Mouse (Mus musculus) gastrocnemius, adult 8-10 months (tissue): ENCODE data around the gene Tle6. TPM values are rescaled to one million over a fixed set of nuclear protein-coding genes. Genes with fewer than 3 reads are reported as not detected.

Source experiments
- DNase-seq, 2 experiments: peaks; one replicate each; pipeline ENCODE4 v3.0.0; 2022; ENCODE audit warnings: low spot score in 2 of 2
- total RNA-seq, 4 experiments: library from RNA; stranded (reverse); gene quantifications; 2 replicates each; pipeline ENCODE4 v1.2.4; 2022

The Tle6 gene
- total RNA-seq, 4 experiments from 2014 or later: 4.1 to 6.9 (median 5.3) TPM

DNA sequence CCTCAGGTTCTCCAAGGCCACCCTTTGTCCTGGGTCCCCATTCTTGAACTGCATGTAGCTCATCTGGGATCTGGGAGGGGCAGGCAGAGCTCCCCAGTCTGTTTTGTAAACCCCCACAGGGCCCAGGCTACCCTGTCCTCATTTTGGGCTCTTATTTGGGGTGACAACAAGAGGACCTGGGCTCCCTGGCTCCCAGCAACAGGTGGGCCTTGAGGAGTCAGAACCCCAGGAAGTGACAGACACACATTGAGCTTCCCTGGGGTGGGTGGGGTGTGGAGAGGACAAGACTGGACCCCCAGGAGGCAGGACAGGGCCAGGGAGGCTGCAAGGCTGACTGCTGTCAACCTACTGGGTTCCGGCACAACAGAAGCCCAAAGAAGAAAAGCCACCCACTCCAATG, 57.2 kb downstream of the Tle6 start:
- DNase-seq: no peak

DNA sequence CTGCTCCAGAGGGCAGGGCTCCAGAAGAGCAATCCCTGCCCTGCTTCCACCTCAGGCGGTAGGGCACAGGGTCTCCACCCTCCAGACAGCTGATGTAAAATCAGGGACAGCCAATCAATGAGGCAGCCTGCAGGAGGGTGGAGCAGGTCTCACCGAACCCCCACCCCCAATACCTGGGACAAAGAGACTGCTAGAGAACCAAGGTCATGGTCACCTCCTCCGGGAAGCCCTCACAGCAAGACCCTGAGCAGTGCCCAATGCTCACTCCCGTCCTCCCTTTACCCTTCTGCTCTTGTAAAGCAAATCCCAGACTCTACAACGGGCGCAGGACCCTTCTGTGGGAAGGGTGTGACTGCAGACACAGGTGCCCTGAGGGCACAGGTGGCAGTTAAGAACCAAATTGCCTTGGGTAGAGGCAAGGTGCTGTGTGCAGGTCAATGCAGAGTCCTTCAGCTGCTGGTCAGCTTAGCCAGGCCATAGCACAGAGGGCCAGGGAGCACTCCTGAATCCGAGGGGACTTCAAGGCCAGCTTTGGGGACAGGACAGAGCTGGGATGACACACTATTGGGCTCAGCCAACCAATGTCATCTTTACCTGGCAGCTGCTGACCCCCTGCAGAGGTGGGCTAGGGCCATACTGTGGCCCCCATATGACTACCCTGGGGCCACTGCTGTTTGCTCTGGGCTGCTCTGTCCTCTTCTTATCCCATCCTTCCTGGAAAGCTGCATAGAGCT, 58.0 kb downstream of the Tle6 start:
- no peak for DNase-seq

DNA sequence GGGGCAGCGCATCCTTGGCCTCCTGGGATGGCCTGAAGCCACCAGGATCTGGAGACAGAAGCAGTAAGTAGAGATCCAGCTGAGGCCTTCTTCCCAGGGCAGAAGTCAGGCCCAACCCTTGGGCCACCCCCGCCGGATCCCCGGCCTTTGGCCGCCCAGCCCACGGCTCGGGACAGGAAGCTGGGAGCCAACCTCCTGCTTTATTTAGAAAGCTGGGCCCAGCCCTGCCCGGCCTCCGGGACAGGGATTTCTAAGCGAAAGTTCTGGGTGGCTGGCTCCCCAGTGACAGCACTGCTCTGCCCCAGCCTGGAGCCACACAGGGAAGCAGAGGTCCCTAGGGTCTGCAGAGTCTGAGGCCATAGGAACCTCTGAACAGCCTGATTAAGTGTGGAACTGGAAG, 59.1 kb downstream of the Tle6 start:
- DNase-seq: peak; percentile 54 to 59

DNA sequence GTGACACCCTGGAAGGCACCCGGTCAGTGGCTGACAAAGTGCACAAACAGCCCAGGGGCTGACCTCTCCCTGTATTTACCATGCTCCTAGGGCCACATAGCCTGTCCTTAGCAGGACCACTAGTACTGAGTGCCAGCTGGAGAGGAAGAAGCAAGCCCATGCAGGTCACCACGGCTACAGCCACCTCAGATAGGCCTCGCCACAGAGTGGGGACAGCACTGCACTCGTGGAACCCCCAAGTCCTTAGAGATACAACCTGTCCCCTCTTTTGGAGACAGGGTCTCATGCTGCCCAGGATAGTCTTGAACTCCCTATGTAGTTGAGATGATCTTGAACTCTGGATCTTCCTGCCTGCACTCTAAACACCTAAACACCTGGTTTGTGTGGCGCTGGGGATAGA, 59.5 kb downstream of the Tle6 start:
- no peak for DNase-seq

Other genes with a start within 250 kb of the Tle6 start
- 1 to 10 TPM; 1.7 to 3.1 (median 2.1) TPM for gene Mfsd12, start 243.6 kb downstream of the Tle6 start, total RNA-seq
- under 1 TPM; 0.22 to 0.68 (median 0.60) TPM for gene 4930404N11Rik, start 235.3 kb downstream of the Tle6 start, total RNA-seq
- gene Fzr1, start 222.6 kb downstream of the Tle6 start, total RNA-seq: 10 to 100 TPM; 14.8 to 18.5 (median 16.6) TPM
- gene Dohh, start 216.6 kb downstream of the Tle6 start, total RNA-seq: 10 to 100 TPM; 46.5 to 50.1 (median 47.4) TPM
- gene Gm48551, start 216.6 kb downstream of the Tle6 start, total RNA-seq: 1 to 10 TPM in 2 of 4 experiments, under 1 TPM in 2; 0.59 to 1.8 (median 1.1) TPM
- gene Gm48552, start 212.1 kb downstream of the Tle6 start, total RNA-seq: 1 to 10 TPM in 2 of 4 experiments, under 1 TPM in 1, not detected in 1; 0.43 to 1.1 (median 1.1) TPM
- not detected for gene Smim24, start 208.0 kb downstream of the Tle6 start, total RNA-seq
- gene Nfic, start 145.4 kb downstream of the Tle6 start, total RNA-seq: 100 to 1,000 TPM; 223 to 267 (median 235) TPM
- under 1 TPM in 2 of 4 experiments, not detected in 2; 0.05 to 0.31 TPM for gene Celf5, start 118.4 kb downstream of the Tle6 start, total RNA-seq
- gene Ncln, start 104.7 kb downstream of the Tle6 start, total RNA-seq: 10 to 100 TPM; 41.6 to 49.3 (median 43.1) TPM
- gene S1pr4, start 100.9 kb downstream of the Tle6 start, total RNA-seq: 1 to 10 TPM in 1 of 4 experiments, under 1 TPM in 3; 0.27 to 1.0 (median 0.59) TPM
- gene Gna15, start 76.8 kb downstream of the Tle6 start, total RNA-seq: under 1 TPM; 0.19 to 0.80 (median 0.24) TPM
- gene Gna11, start 55.9 kb downstream of the Tle6 start, total RNA-seq: 10 to 100 TPM; 26.2 to 30.7 (median 28.4) TPM
- 100 to 1,000 TPM; 851 to 988 (median 920) TPM for gene Aes, start 41.6 kb downstream of the Tle6 start, total RNA-seq
- 1 to 10 TPM; 3.1 to 4.3 (median 4.0) TPM for gene Tle2, start 26.5 kb downstream of the Tle6 start, total RNA-seq
- gene BC025920, start 5.2 kb upstream of the Tle6 start, total RNA-seq: 1 to 10 TPM; 2.8 to 3.8 (median 3.0) TPM
- 1 to 10 TPM; 3.1 to 5.4 (median 4.8) TPM for gene Sirt6, start 26.7 kb upstream of the Tle6 start, total RNA-seq
- 10 to 100 TPM in 1 of 4 experiments, 1 to 10 TPM in 3; 8.1 to 11.8 (median 9.1) TPM for gene Ankrd24, start 27.5 kb upstream of the Tle6 start, total RNA-seq
- gene Gm10778, start 48.0 kb upstream of the Tle6 start, total RNA-seq: 1 to 10 TPM; 1.3 to 2.1 (median 1.5) TPM
- 1 to 10 TPM; 4.1 to 5.2 (median 4.8) TPM for gene Zfp433, start 103.8 kb upstream of the Tle6 start, total RNA-seq
- under 1 TPM; 0.41 to 0.76 (median 0.54) TPM for gene Gm3055, start 170.1 kb upstream of the Tle6 start, total RNA-seq
- gene Gm4767, start 211.1 kb upstream of the Tle6 start, total RNA-seq: 1 to 10 TPM in 2 of 4 experiments, under 1 TPM in 2; 0.46 to 2.2 (median 1.4) TPM